Mouse (Mus musculus): ENCODE results near the gene Hnrnpu.

DNA sequence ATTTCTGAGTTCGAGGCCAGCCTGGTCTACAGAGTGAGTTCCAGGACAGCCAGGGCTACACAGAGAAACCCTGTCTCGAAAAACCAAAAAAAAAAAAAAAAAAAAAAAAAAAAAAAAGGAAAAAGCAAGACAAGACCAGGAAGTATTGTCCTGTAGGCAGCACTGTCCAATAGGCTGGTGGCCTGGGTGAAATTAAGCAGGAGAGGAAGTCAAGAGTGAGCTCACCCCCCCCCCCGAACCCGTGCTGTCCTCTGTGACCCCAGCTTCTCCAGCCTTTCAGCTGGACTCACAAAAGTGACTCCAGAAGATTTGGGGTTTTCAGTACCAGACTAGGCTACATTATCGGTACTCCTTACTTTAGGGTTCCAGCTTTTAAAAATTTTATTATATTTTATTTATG lies 5.0 kb upstream of the Hnrnpu start:
- TF ChIP-seq POLR2A (IDR thresholded peaks at IDR 0.05; ENCODE audit: control insufficient read depth, low read depth, low read length), result no peak
- no peak for TF ChIP-seq CTCF (IDR thresholded peaks at IDR 0.05; ENCODE audit: control insufficient read depth, insufficient read depth, insufficient replicate concordance, low read depth, low read length)

Data from testis, adult 2 months (tissue).